Mouse (Mus musculus) cortical plate, adult 2 months (tissue): ENCODE measurements around the gene Nos3. TPM values are rescaled to one million over a fixed set of nuclear protein-coding genes. Genes with fewer than 3 reads are reported as not detected.
A peak's percentile ranks its signal among the peaks of the same experiment; 100 is the strongest.

ENCODE experiments used
- H3K27ac ChIP-seq: fragments of 200-500 bp; 2 replicates; pipeline ENCODE4 v1.5.1; 2012; ENCODE audit warnings: low read length, control low read depth, inconsistent platforms; ENCODE audit not compliant: insufficient read depth
- H3K4me1 ChIP-seq: fragments of 200-500 bp; 2 replicates; pipeline ENCODE4 v1.6.1; 2011; ENCODE audit warnings: low read length; ENCODE audit not compliant: control insufficient read depth, insufficient read depth
- H3K4me3 ChIP-seq: fragments of 200-500 bp; 2 replicates; pipeline ENCODE4 v1.5.1; 2011; ENCODE audit warnings: mild to moderate bottlenecking, low read length, control low read depth; ENCODE audit not compliant: insufficient read depth
- CTCF ChIP-seq: fragments of 200-500 bp; IDR thresholded peaks from 2 replicates; pipeline ENCODE4 v1.5.1; 2011; ENCODE audit warnings: mild to moderate bottlenecking, control low read depth, low read length; ENCODE audit not compliant: insufficient read depth; ENCODE audit errors: extremely low read depth
- POLR2A ChIP-seq: fragments of 200-500 bp; IDR thresholded peaks from 2 replicates; pipeline ENCODE4 v1.6.1; 2011; ENCODE audit warnings: mild to moderate bottlenecking, low read length, control low read depth; ENCODE audit not compliant: insufficient read depth; ENCODE audit errors: extremely low read depth
- polyA plus RNA-seq: library from polyadenylated mRNA; depleted of rRNA; stranded (reverse); fragments of >200 nt; gene quantifications from 2 replicates; pipeline ENCODE4 v1.2.3, GENCODE M21; 2012

Gene Nos3
- polyA plus RNA-seq, 1 experiment = 10.4 TPM

- TF ChIP-seq CTCF (no peak), POLR2A (no peak)
- Histone ChIP-seq H3K4me1 (no peaks in the 10 kb centered on the region), H3K27ac (peak overlapping the region; percentile 19; the same call in 1 of the 2 replicates), H3K4me3 (no peak overlapping the region)
These were observed 40.8 kb downstream of the Nos3 start for GRCm38 (mm10) chr5:24405389-24405876.

- Histone ChIP-seq H3K4me3 (no peak overlapping the region), H3K4me1 (no peaks in the 10 kb centered on the region), H3K27ac (peak overlapping the region; percentile 12; the same call in 1 of the 2 replicates)
- TF ChIP-seq POLR2A (no peak), CTCF (no peak)
These were observed 44.0 kb downstream of the Nos3 start for GRCm38 (mm10) chr5:24408651-24409050.

- TF ChIP-seq CTCF (no peak), POLR2A (no peak)
- no peaks in the 10 kb centered on the region for H3K4me1 ChIP-seq
- no peak overlapping the region for H3K4me3 ChIP-seq
- H3K27ac ChIP-seq = no peak overlapping the region
These were observed 44.9 kb downstream of the Nos3 start for GRCm38 (mm10) chr5:24409466-24409865.

GRCm38 (mm10) chr5:24412063-24412462, 47.5 kb downstream of the Nos3 start:
- H3K4me1 ChIP-seq = peaks cover 1% of the 10 kb centered on the region; the same call in 1 of the 2 replicates
- H3K4me3 ChIP-seq = no peak overlapping the region
- no peak overlapping the region for H3K27ac ChIP-seq
- TF ChIP-seq POLR2A = no peak
- no peak for TF ChIP-seq CTCF

DNA sequence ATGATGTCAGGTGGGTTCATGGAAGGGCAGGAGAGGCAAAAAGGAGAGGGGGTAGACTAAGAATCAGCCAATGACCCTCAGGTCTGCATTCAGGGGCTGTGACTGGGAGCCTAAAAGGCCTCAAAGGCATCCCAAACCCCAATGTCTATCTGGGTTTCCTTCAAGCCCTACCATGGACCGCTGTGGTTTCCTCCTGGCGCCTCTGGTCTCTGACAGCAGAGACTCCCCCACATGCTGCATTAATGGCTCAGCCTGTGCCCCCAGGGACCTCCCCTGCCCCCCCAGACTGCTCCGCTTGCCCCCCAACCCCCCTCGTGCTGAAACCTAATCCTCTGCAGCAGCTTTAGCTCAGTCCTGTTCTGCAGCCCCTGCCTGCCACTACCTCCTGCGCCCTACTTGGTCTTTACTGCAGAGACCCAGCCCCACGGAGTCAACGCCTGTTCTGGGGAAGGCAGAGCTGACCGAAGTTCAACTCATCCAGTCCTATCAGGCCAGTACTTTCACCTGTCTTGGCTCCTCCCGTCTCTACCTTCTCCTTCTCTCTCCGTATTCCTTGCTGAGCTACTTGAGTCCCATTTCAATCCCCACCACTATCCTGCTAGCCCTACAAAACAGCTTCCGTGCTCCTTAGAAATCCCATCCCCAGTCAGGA, 48.6 kb downstream of the Nos3 start, which contains the start of gene Asic3:
TSS of gene Asic3 (plus strand) at position 351 of the 652 bp plus-strand sequence.
- no peak for TF ChIP-seq POLR2A
- TF ChIP-seq CTCF = no peak
- H3K27ac ChIP-seq = no peak within 1 kb of the TSS
- H3K4me1 ChIP-seq = peaks cover 1% of the 10 kb centered on the region; the same call in 1 of the 2 replicates
- H3K4me3 ChIP-seq = no peak within 1 kb of the TSS

- H3K4me1 ChIP-seq = peaks cover 1% of the 10 kb centered on the region; the same call in 1 of the 2 replicates
- TF ChIP-seq POLR2A (no peak), CTCF (no peak)
- no peak overlapping the region for H3K4me3 ChIP-seq
These were observed 49.3 kb downstream of the Nos3 start for GRCm38 (mm10) chr5:24413938-24414337.

DNA sequence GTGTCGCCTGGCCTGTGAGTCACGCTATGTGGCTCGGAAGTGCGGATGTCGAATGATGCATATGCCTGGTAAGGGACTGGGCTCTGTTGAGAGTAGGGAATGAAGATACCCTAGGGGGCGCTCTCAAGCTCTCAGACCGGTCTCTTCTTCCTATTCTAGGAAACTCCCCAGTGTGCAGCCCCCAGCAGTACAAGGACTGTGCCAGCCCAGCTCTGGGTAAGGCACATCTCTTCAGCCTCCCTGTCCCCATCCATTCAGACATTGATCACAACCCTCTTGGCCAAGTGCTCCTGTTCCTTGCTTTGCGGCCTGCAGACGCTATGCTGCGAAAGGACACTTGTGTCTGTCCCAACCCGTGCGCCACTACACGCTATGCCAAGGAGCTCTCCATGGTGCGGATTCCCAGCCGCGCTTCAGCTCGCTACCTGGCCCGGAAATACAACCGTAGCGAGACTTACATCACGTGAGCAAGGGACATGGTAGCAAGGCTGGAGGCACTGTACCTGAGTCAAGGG, 51.7 kb downstream of the Nos3 start:
- H3K4me3 ChIP-seq = no peak overlapping the region

More at GRCm38 (mm10) chr5:24413938-24414337, 49.3 kb downstream of the Nos3 start:
- no peak overlapping the region for H3K27ac ChIP-seq

DNA sequence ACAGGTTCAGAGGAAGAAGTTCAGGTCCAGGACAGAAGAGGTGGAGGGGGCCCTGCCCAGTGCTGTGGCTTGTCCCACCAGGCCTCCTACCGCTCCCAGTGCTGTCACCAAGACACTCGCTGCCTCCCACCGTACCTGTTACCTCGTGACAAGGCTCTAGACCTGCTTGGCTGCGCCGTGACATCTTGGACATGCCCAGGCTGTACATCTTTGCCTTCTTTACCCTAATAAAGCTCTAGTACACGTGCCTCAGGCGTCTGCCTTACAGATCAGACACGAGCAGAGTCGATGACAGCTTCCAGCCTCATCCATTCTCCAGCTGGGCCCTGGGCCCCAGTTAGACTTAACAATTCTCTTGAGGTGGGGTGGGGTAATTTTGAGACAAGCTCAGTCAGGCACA, 53.0 kb downstream of the Nos3 start:
- no peak overlapping the region for H3K27ac ChIP-seq
- TF ChIP-seq POLR2A (no peak), CTCF (no peak)
- peaks cover 1% of the 10 kb centered on the region; the same call in 1 of the 2 replicates for H3K4me1 ChIP-seq
- no peak overlapping the region for H3K4me3 ChIP-seq

More for the DNA sequence above, 51.7 kb downstream of the Nos3 start:
- Histone ChIP-seq H3K4me1 (peaks cover 1% of the 10 kb centered on the region; the same call in 1 of the 2 replicates), H3K27ac (no peak overlapping the region)
- TF ChIP-seq CTCF (peak; percentile 62), POLR2A (peak; percentile 48)

DNA sequence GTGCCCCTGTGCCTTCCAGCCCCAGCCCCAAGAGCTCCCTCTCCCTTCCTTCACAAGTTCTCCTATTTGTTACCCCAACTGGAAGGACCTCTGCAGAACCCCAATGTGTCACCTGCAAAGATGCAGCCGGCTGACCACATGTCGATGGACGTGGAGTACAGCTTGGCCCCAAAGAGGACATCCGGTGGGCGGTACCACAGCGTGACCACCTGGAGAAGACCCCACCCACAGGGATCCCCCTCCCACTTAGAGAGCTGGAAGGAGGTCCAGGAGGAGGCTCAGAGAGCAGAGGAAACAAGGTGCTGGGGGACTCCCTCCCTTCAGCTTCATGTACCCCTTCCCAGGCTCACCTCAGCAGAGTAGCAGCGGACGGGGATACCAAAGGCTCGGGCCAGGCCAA, 55.8 kb downstream of the Nos3 start:
- no peak overlapping the region for H3K4me3 ChIP-seq
- H3K27ac ChIP-seq = no peak overlapping the region
- peaks cover 1% of the 10 kb centered on the region; the same call in 1 of the 2 replicates for H3K4me1 ChIP-seq
- TF ChIP-seq POLR2A (no peak), CTCF (no peak)

DNA sequence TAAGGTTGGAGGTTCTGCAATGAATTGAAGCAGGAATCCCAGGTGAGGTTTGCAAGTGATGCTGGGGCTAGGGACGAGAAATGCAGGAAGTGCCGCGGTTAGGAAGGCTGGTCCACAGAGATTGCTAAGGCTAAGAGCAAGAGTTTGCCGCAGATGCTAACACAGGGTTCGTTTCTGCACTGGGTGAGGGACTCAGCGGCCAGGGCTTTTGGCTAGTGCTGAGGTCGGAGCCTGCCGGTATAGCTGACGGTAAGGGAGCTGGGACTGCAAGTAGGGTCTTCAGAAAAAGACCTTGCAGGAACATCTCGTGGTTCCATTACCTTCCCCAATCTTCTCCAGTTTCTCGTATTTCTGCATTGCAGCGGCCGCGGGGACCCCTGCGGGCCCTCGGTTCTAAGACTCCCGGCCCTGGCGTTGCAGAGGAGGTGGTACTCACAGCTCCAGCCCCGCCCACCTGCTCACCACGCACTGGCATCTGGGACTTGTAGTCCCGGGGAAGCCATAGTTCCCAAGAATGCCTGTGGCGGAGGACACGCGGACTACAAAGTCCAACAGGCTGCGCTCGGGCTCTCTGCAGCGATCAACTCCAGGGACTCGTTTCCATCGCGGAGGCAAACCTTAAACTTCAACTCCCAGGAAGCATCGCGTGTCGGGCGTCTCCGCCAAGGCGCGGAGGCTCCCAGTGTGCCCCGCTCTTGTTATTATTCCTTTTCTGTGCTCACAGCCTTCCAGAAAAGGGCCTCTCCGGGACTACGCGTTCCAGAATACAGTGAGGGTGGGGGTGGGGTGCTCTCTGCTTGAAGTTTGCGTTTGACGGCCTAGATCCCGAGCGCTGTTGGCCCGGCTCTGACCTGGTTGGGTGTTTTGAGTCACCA, 58.8 kb downstream of the Nos3 start, which contains the start of the genes Cdk5 and Slc4a2:
TSS of gene Cdk5 (minus strand) at position 402 of the 875 bp plus-strand sequence.
TSS of gene Slc4a2 (plus strand) at position 709 of the 875 bp plus-strand sequence.
- peak within 1 kb of the TSS; percentile 93 for H3K27ac ChIP-seq
- 0 out of 2 replicates have a peak, but pooled peaks cover 1% of the 10 kb centered on the region for H3K4me1 ChIP-seq
- peak within 1 kb of the TSS; percentile 83 for H3K4me3 ChIP-seq
- TF ChIP-seq CTCF (no peak), POLR2A (peak; percentile 71)
